Mouse (Mus musculus): ENCODE measurements around the gene Ppargc1a. TPM values are rescaled to one million over a fixed set of nuclear protein-coding genes. Genes with fewer than 3 reads are reported as not detected.
A peak's percentile ranks its signal among the peaks of the same experiment; 100 is the strongest.

Gene Ppargc1a
- polyA plus RNA-seq, 2 experiments, result 1.8 to 3.8 TPM

DNA sequence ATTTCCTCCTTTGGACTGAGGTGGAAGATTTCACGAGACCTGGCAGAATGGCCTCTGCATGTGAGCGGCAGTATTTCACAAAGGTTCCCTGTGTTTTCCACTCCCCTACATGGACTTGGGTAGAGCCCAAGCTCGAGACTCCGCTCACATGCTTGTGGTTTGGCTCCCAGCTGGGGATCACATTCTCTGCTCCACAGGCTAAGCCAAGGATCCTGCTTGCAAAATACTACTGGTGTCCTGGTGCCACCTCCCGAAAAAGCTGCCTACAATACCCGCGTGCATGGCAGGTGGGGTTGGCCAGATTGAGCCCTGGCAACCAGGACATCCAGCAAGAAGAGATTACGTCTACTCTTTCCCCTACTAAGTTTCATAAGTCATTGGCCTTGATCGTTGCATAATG, 28.1 kb upstream of the Ppargc1a start:
- H3K36me3 ChIP-seq (ENCODE audit: control insufficient read depth, insufficient read depth, low read length), result no peaks in the 10 kb centered on the region
- no peak overlapping the region for H3K27ac ChIP-seq (replicated peaks; ENCODE audit: low read depth, low read length)
- H3K4me1 ChIP-seq (ENCODE audit: control insufficient read depth, insufficient read depth, low read length), result peaks cover 9% of the 10 kb centered on the region
- H3K9ac ChIP-seq (ENCODE audit: low read depth, low read length, severe bottlenecking), result no peak overlapping the region
- no peak overlapping the region for H3K4me3 ChIP-seq (replicated peaks; ENCODE audit: low read length)
- H3K27me3 ChIP-seq (ENCODE audit: control insufficient read depth, insufficient read depth, low read length), result no peaks in the 10 kb centered on the region
- TF ChIP-seq POLR2A (IDR thresholded peaks at IDR 0.05; ENCODE audit: borderline replicate concordance, extremely low read depth, insufficient read depth, insufficient read length), result no peak
- 79% methylated on average over 9 of the region's 9 CpGs for WGBS
- H3K9me3 ChIP-seq (ENCODE audit: control insufficient read depth, low read length), result no peaks in the 10 kb centered on the region
- DNase-seq (ENCODE audit: low spot score) (peak; percentile 37), ATAC-seq (ENCODE audit: low FRiP score, low read depth) (no peak)
- H3K4me2 ChIP-seq (replicated peaks; ENCODE audit: low read depth, low read length, severe bottlenecking), result no peak overlapping the region

DNA sequence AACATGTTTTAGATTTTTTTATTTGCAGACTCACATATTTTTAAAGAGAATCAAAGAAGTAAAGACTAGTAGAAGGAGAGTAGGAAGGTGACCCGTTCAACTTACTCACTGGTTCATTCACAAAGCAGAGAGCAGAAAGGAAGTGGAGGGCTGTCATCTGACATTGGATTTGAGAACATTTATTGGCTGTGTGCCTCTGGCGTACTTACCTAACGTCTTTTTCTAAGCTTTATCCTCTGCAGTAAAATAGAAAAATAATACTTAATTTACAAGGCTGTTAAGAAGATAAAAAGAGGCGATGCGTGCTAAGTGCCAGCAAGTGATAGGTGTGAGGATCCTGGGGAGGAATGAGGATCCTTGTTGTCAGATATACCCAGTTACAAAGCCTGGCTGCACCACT, 24.7 kb upstream of the Ppargc1a start:
- H3K36me3 ChIP-seq (ENCODE audit: control insufficient read depth, insufficient read depth, low read length), result no peaks in the 10 kb centered on the region

DNA sequence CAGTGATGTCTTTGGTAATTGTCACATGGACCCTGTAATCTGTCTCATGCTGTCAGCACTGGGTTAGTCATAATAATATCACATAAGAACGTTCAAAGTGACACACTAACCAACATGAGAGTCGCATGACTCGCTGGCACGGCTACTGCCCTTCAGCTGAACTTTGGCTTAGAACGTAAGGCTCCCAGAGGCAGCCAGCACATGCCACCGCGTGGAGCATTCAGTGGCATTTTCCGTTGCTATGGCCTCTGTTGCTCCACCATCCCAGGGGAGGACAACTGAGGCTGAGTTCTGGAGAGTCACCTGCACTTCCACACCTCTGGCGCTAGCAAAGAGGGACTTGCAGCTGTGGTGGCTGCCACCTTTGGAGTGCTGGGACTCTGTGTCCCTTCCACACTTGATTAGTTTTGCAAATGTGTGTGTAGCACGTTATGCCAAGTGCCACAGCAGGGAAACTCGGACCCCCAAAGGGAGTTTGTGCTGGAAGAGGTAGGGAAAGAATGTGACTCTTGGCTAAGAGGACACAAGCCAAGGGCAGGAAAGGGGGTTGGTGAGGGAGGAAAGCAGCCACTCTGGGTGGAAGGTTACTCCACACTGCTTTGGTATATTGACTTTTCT, 24.1 kb upstream of the Ppargc1a start:
- 16% methylated on average over 11 of the region's 11 CpGs for WGBS
- H3K4me2 ChIP-seq (replicated peaks; ENCODE audit: low read depth, low read length, severe bottlenecking), result no peak overlapping the region
- no peaks in the 10 kb centered on the region for H3K36me3 ChIP-seq (ENCODE audit: control insufficient read depth, insufficient read depth, low read length)
- no peak for TF ChIP-seq POLR2A (IDR thresholded peaks at IDR 0.05; ENCODE audit: borderline replicate concordance, extremely low read depth, insufficient read depth, insufficient read length)
- no peaks in the 10 kb centered on the region for H3K27me3 ChIP-seq (ENCODE audit: control insufficient read depth, insufficient read depth, low read length)
- H3K27ac ChIP-seq (replicated peaks; ENCODE audit: low read depth, low read length), result no peak overlapping the region
- H3K9me3 ChIP-seq (ENCODE audit: control insufficient read depth, low read length), result no peaks in the 10 kb centered on the region
- ATAC-seq (ENCODE audit: low FRiP score, low read depth) (no peak), DNase-seq (ENCODE audit: low spot score) (peak; percentile 18)
- H3K4me3 ChIP-seq (replicated peaks; ENCODE audit: low read length), result no peak overlapping the region
- peaks cover 9% of the 10 kb centered on the region for H3K4me1 ChIP-seq (ENCODE audit: control insufficient read depth, insufficient read depth, low read length)
- H3K9ac ChIP-seq (ENCODE audit: low read depth, low read length, severe bottlenecking), result no peak overlapping the region

More for the DNA sequence above, 24.7 kb upstream of the Ppargc1a start:
- no peak for TF ChIP-seq POLR2A (IDR thresholded peaks at IDR 0.05; ENCODE audit: borderline replicate concordance, extremely low read depth, insufficient read depth, insufficient read length)
- no peak overlapping the region for H3K4me3 ChIP-seq (replicated peaks; ENCODE audit: low read length)
- H3K4me1 ChIP-seq (ENCODE audit: control insufficient read depth, insufficient read depth, low read length), result peaks cover 9% of the 10 kb centered on the region
- no peaks in the 10 kb centered on the region for H3K9me3 ChIP-seq (ENCODE audit: control insufficient read depth, low read length)
- ATAC-seq (ENCODE audit: low FRiP score, low read depth) (no peak), DNase-seq (ENCODE audit: low spot score) (no peak)
- no peak overlapping the region for H3K9ac ChIP-seq (ENCODE audit: low read depth, low read length, severe bottlenecking)
- WGBS, result 25% methylated on average over 5 of the region's 5 CpGs
- no peak overlapping the region for H3K27ac ChIP-seq (replicated peaks; ENCODE audit: low read depth, low read length)
- H3K27me3 ChIP-seq (ENCODE audit: control insufficient read depth, insufficient read depth, low read length), result no peaks in the 10 kb centered on the region
- no peak overlapping the region for H3K4me2 ChIP-seq (replicated peaks; ENCODE audit: low read depth, low read length, severe bottlenecking)

DNA sequence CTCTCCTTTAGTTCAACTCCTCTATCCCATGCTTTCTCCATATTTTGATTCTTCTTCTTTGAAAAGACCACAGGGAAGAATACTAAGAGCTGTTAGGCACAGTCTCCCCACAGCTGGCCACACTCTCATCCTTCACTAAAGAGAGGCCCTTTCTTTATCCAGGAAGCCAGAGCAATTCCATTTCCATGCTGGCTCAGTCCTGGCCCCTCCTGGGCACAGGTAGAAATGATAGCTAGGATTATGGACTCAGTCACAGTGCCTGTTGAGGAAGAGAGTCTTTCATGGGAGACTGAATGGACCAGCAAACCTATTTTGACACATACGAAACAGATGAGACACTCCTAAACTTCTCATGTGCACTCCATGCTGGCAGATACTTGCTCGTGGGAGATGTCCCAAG, 18.7 kb upstream of the Ppargc1a start:
- TF ChIP-seq POLR2A (IDR thresholded peaks at IDR 0.05; ENCODE audit: borderline replicate concordance, extremely low read depth, insufficient read depth, insufficient read length), result no peak

DNA sequence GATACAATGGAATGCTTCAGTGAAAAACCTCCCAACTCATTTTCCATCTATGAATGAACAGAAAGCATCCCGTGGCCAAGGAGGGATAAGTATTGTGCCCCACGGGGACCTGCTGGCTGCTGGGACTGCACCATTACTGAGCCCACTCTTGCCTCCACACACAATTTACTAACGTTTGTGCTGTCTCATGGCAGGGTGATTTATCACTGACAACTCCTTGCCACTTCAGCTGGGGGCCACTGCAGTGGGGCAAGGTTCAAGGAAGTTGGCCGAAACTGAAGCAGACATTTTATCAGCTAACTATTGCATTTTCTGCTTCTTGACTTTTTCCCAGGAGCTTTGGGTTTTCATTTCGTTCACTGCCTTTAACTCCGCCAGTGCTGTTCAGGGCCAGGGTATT, 17.5 kb upstream of the Ppargc1a start:
- TF ChIP-seq POLR2A (IDR thresholded peaks at IDR 0.05; ENCODE audit: borderline replicate concordance, extremely low read depth, insufficient read depth, insufficient read length), result no peak
- no peak overlapping the region for H3K9ac ChIP-seq (ENCODE audit: low read depth, low read length, severe bottlenecking)
- H3K9me3 ChIP-seq (ENCODE audit: control insufficient read depth, low read length), result no peaks in the 10 kb centered on the region
- 52% methylated on average over 6 of the region's 6 CpGs for WGBS
- no peak overlapping the region for H3K27ac ChIP-seq (replicated peaks; ENCODE audit: low read depth, low read length)
- ATAC-seq (ENCODE audit: low FRiP score, low read depth), result no peak
- H3K4me3 ChIP-seq (replicated peaks; ENCODE audit: low read length), result no peak overlapping the region
- H3K36me3 ChIP-seq (ENCODE audit: control insufficient read depth, insufficient read depth, low read length), result no peaks in the 10 kb centered on the region
- no peak for DNase-seq (ENCODE audit: low spot score)
- H3K4me2 ChIP-seq (replicated peaks; ENCODE audit: low read depth, low read length, severe bottlenecking), result no peak overlapping the region
- H3K4me1 ChIP-seq (ENCODE audit: control insufficient read depth, insufficient read depth, low read length), result no peaks in the 10 kb centered on the region
- H3K27me3 ChIP-seq (ENCODE audit: control insufficient read depth, insufficient read depth, low read length), result no peaks in the 10 kb centered on the region

More for the DNA sequence above, 18.7 kb upstream of the Ppargc1a start:
- Histone ChIP-seq H3K36me3 (ENCODE audit: control insufficient read depth, insufficient read depth, low read length) (no peaks in the 10 kb centered on the region), H3K4me2 (replicated peaks; ENCODE audit: low read depth, low read length, severe bottlenecking) (no peak overlapping the region), H3K27ac (replicated peaks; ENCODE audit: low read depth, low read length) (no peak overlapping the region), H3K9me3 (ENCODE audit: control insufficient read depth, low read length) (no peaks in the 10 kb centered on the region), H3K9ac (ENCODE audit: low read depth, low read length, severe bottlenecking) (no peak overlapping the region), H3K4me3 (replicated peaks; ENCODE audit: low read length) (no peak overlapping the region), H3K27me3 (ENCODE audit: control insufficient read depth, insufficient read depth, low read length) (no peaks in the 10 kb centered on the region), H3K4me1 (ENCODE audit: control insufficient read depth, insufficient read depth, low read length) (no peaks in the 10 kb centered on the region)
- DNase-seq (ENCODE audit: low spot score) (no peak), ATAC-seq (ENCODE audit: low FRiP score, low read depth) (no peak)
- 71% methylated on average over 2 of the region's 2 CpGs for WGBS
